Mouse (Mus musculus) adrenal gland, postnatal 14 days (tissue): ENCODE results near the gene Phc3. TPM values are rescaled to one million over a fixed set of nuclear protein-coding genes. Genes with fewer than 3 reads are reported as not detected.

Experiments used
- DNase-seq: peaks from one replicate; pipeline ENCODE4 v3.0.0; 2021; ENCODE audit warnings: mixed read lengths
- long read RNA-seq, 2 experiments: library from polyadenylated mRNA; stranded (forward); transcript quantifications; one replicate each; pipeline ENCODE4 v2.0.0; 2021
- total RNA-seq: library from RNA; stranded (reverse); gene quantifications from 2 replicates; pipeline ENCODE4 v1.2.3, GENCODE M21; 2021

Phc3 gene
- 27.8 and 31.4 TPM in 2 replicates for total RNA-seq
- long read RNA-seq, experiment 1, partial matches to known transcripts: 0 of 3 reads
- long read RNA-seq, experiment 1, other reads (novel, unspliced or antisense): 3 of 3 reads
- long read RNA-seq, experiment 2, partial matches to known transcripts: 0 of 4 reads
- long read RNA-seq, experiment 2, other reads (novel, unspliced or antisense): 4 of 4 reads

GRCm38 (mm10) chr3:30969104-30969581 lies at the start of gene Phc3:
Gene Phc3, minus strand, starts transcription at chr3:30969415.
- DNase-seq: peak; percentile 97

- no peak for DNase-seq
Measured at GRCm38 (mm10) chr3:31017652-31018051, 48.4 kb upstream of the Phc3 start.

- DNase-seq: no peak
Measured at GRCm38 (mm10) chr3:31016594-31017196, 47.5 kb upstream of the Phc3 start.

DNA sequence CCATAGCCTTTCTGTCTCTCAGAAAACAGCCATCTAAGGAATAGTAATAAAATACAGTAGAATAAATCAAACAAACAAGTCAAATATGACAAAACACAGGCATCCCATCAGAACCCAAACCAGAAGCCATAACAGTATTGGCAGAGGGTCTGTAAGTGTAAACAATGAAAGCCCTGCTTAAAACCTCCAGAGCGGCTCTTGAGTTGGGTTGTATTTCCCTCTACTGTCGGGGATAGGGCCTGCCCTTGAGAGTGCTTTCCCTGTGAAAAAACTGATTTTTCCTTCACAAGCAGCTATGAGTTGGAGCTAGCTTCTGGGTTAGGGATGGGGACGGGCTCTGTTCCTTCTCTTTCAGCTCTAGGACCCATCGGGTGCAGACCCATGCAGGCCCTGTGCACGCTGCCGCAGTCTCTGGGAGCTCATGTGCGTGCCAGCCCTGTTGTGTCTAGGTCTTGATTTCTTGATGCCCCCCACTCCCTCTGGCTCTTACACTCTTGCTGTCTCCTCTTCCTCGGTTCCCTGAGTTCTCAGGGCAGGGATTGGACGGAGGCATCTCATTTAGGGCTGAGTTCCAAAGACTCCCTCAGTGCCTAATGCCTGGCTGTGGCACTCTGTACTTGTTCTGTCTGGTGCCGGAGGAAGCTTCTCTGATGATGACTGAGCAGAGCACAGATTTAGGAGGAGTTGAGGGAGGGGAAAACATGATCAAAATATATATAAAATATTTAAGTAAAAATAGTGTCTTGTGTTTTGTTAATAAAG lies 46.6 kb upstream of the Phc3 start:
- DNase-seq: no peak

- DNase-seq: no peak
Measured at GRCm38 (mm10) chr3:31014374-31014773, 45.2 kb upstream of the Phc3 start.

GRCm38 (mm10) chr3:31004320-31005209 lies 35.4 kb upstream of the Phc3 start:
- no peak for DNase-seq

DNA sequence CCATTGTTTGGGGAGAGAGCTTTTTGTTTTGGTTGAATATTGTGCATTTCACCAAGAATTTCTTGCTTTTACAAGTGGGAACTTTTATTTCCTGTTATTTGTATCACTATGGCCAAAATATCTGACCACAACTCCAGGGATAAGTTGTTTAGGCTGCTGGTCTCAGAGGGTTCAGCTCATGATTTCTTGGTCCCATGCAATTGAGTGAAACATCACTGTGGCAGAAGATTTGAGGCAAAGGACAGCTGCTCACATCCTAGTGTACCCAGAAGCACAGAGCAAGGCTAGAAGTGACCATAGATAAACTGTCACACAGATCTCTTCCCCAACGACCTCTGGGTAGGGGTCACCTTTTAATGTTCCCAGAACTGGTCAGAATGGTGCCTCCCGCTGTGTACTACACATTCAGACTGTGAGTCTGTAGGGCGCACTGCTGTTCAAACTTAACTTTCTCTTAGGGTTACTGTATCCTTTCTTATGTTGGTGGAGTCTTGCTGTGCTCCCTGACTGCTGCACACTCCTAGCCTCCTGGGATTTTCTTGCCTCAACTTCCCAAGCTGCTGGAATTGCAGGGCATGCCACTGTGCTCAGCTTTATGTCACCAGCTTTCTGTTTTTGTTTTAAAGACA lies 31.9 kb upstream of the Phc3 start:
- no peak for DNase-seq

GRCm38 (mm10) chr3:31000018-31000407 lies 30.8 kb upstream of the Phc3 start:
- peak; percentile 7 for DNase-seq

DNA sequence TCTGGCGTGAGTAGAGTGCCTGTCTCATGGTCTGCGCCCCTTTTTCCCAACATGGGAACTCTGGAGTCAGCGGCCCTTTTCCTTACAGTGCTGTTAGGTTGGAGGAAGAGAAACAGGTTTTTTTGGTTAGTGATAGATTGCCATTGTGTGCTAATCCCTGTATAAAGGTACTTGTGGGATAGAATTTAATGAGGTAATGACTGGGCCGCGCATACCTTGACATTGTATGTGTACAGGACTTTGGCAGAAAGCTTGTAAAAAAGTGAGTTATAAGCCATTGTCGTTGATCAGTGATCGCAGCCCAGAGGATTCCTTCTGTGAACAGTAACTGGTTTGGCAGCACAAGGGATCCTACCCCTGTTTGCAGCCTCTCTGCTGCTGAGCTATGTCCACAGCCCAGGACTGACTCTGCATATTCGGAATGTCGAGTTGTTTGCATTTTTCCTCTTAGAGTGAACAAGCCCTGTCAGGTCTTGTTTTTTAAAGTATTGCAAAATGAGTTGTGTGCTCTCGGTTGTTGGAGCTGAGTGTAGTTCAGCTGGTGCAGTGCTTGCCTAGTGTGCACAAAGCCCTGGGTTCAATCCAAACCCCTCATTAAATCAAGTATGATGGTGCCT lies 30.3 kb upstream of the Phc3 start:
- DNase-seq: no peak

- no peak for DNase-seq
Measured at GRCm38 (mm10) chr3:30996688-30997014, 27.4 kb upstream of the Phc3 start.

- peak; percentile 64 for DNase-seq
Measured at GRCm38 (mm10) chr3:30995899-30996687, 26.9 kb upstream of the Phc3 start.

GRCm38 (mm10) chr3:30995283-30995898 lies 26.2 kb upstream of the Phc3 start, which contains the start of gene Prkci:
Gene Prkci, plus strand, starts transcription at chr3:30995747.
- peak; percentile 97 for DNase-seq

- no peak for DNase-seq
Measured at GRCm38 (mm10) chr3:30994859-30995258, 25.6 kb upstream of the Phc3 start.

DNA sequence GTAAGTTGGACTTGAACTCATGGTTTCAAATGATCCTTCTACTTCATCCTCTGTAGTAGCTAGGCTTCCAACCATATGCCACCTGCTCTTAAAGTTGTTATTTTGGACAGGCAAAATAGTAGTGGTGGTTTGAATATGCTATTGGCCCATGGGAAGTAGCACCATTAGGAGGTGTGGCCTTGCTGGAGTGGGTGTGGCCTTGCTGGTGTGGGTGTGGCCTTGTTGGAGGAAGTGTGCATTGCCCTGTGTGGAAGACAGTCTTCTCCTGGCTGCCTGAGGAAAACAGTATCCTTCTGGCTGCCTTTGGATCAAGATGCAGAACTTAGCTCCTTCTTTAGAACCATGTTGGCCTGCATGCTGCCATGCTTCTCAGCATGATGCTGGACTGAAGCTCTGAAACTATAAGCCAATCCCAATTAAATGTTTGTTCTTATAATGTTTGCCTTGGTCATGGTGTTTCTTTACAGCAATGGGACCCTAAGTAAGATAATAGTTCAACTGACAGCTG lies 23.9 kb upstream of the Phc3 start:
- DNase-seq: no peak

- DNase-seq: no peak
Measured at GRCm38 (mm10) chr3:30992161-30992560, 22.9 kb upstream of the Phc3 start.

DNA sequence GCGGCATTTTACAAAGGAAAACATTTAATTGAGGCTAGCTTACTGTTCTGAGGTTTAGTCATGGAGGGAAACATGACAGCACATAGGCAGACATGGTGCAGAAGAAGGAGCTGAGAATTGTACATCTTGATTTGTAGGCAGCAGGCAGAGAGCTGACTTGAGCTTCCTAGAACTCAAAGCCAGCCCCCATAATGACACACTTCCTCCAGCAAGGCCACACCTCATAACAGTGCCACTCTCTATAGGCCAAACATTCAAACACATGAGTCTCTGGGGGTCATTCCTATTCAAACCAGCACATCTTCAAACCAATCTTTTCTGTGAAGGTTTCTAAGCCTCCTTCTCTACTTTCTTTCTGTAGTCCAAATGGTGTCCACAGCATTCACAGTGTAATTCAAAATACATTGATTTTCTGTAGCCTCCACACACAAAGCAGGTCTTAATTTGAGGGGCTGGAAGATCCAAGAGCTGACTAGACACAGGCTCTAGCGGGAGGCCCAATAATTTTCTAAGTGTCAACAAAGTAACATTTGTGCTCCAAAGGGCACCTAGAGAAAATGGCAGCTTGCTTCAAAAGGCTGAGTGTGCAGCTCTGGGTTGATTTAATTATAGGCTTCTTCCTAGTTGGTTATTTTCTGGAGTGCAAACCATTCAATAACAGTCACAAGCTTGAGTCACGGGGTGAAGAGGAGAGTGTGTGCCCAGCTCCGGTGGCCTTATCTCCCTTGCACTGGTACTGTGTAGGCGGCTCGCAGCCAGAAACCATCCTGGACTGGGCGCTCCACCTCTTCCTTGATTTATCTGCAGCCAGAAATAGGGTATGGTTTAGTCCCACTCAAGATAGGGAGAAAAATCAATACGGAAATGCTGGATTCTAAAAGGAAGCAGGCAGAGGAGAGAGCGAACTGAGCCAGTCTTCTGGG lies 18.4 kb upstream of the Phc3 start:
- DNase-seq: no peak

GRCm38 (mm10) chr3:30982924-30983536 lies 13.8 kb upstream of the Phc3 start:
- DNase-seq: no peak

DNA sequence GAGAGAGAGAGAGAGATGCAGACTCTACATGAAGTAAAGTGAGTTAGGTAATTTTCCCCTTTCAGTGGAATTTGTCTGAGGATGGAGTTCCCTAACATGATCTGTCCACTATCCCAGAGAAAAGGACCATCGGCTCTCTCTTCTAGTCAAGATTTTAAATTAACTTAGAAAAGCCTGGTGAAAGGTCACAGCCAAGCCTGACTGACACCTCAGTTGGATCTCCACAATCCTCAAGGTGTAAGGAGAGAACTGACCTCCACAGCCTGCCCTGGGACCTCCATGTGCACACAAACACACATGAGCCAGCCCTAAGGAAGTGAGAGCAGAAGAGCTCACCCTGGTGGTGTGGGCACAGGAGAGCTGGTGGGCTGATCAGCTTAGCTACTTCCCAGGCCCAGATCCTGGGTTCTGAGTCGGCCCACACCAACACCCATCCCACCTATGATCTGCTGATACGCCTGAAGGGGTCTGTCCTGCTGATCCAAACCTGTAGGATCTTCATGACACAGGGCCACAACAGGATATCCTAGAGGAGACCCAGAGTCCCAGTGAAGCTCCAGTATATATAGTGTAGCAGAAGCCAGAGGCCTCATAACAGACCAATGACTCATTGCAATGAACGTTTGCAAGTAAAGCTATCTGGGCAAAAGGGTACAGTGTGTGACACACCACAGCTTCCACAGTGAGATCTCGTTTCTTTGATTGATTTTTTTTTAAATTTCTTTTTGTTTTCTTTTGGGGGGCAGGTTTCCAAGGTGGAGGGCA lies 12.6 kb upstream of the Phc3 start:
- no peak for DNase-seq
